In the genomic region with DNA sequence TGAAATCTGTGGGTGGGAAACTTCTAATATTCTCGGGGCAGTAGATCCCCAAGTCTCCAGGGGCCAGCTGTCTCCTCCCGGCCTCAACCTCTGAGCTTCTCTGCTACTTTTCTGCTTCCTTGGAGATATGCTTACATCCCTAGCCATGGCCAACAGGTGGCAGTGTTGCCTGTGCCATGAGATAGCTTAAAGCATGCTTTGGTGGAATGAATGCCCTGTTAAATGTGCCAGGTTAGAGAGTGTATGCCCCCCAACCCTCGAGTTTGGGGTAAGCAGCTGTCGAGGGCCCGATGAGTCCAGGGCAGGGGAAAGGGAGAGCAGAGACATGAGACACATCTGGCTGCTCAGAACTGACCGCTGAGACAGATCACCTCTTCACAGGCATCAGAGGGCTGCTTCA, we compare ENCODE assay signal across 9 mouse cellular contexts. TPM values are rescaled to one million over a fixed set of nuclear protein-coding genes. Genes with fewer than 3 reads are reported as not detected.
DNase-seq lines count a peak whose midpoint lies in the region; ATAC-seq lines count a peak whose summit lies in the region.
"Had no signal": no experiment of that assay in that cellular context is flagged by ENCODE, and none has a peak within 500 bp of the region (broad histone marks: within the 10 kb centered on the region; RNA-seq: fewer than 3 reads in every experiment).

No protein-coding gene starts in this region.

- no peaks in the 10 kb centered on the region; the same call in 1 of the 2 replicates for H3K4me1 ChIP-seq in embryonic facial prominence, embryonic 11.5 days (ENCODE audit: control insufficient read depth, insufficient read depth, low read length)
- no peaks in the 10 kb centered on the region for H3K4me1 ChIP-seq in liver, embryonic 13.5 days (replicated peaks)
- peaks cover 12% of the 10 kb centered on the region for H3K4me1 ChIP-seq in neural tube, embryonic 11.5 days (ENCODE audit: control insufficient read depth, insufficient read depth, low read length)
- H3K4me1 ChIP-seq in stomach, embryonic 15.5 days, result no peaks in the 10 kb centered on the region

- H3K36me3 ChIP-seq in embryonic facial prominence, embryonic 11.5 days (replicated peaks; ENCODE audit: control insufficient read depth, insufficient read depth, low read depth, low read length), result peaks cover 22% of the 10 kb centered on the region
- peaks cover 43% of the 10 kb centered on the region for H3K36me3 ChIP-seq in liver, embryonic 13.5 days
- peaks cover 14% of the 10 kb centered on the region for H3K36me3 ChIP-seq in neural tube, embryonic 11.5 days (ENCODE audit: control insufficient read depth, insufficient read depth, low read length)
- H3K36me3 ChIP-seq in stomach, embryonic 15.5 days, result peaks cover 29% of the 10 kb centered on the region

- no peak overlapping the region for H3K4me3 ChIP-seq in embryonic facial prominence, embryonic 11.5 days (ENCODE audit: low read depth, low read length)
- H3K4me3 ChIP-seq in liver, embryonic 13.5 days (replicated peaks), result no peak overlapping the region
- H3K4me3 ChIP-seq in neural tube, embryonic 11.5 days (ENCODE audit: low read depth, low read length), result no peak overlapping the region
- H3K4me3 ChIP-seq in stomach, embryonic 15.5 days (replicated peaks), result no peak overlapping the region
- H3K4me3 ChIP-seq: erythroblast, embryonic 14.5 days had no signal

- H3K9ac ChIP-seq in embryonic facial prominence, embryonic 11.5 days (replicated peaks; ENCODE audit: low read length), result no peak overlapping the region
- H3K9ac ChIP-seq in liver, embryonic 13.5 days, result no peak overlapping the region
- no peak overlapping the region for H3K9ac ChIP-seq in neural tube, embryonic 11.5 days (ENCODE audit: low read length)
- H3K9ac ChIP-seq in stomach, embryonic 15.5 days, result no peak overlapping the region

- no peak overlapping the region for H3K4me2 ChIP-seq in embryonic facial prominence, embryonic 11.5 days (ENCODE audit: low read depth, low read length)
- no peak overlapping the region for H3K4me2 ChIP-seq in liver, embryonic 13.5 days
- no peak overlapping the region for H3K4me2 ChIP-seq in neural tube, embryonic 11.5 days (ENCODE audit: low read depth)
- no peak overlapping the region for H3K4me2 ChIP-seq in stomach, embryonic 15.5 days

- H3K27me3 ChIP-seq in embryonic facial prominence, embryonic 11.5 days (ENCODE audit: control insufficient read depth, insufficient read depth, low read length), result no peaks in the 10 kb centered on the region
- no peaks in the 10 kb centered on the region for H3K27me3 ChIP-seq in liver, embryonic 13.5 days
- no peaks in the 10 kb centered on the region for H3K27me3 ChIP-seq in neural tube, embryonic 11.5 days (ENCODE audit: control insufficient read depth, insufficient read depth, low read length)
- no peaks in the 10 kb centered on the region for H3K27me3 ChIP-seq in stomach, embryonic 15.5 days (replicated peaks)

- WGBS in embryonic facial prominence, embryonic 11.5 days, result 12% methylated on average over 6 of the region's 6 CpGs
- WGBS in liver, embryonic 13.5 days (ENCODE audit: insufficient replicate concordance), result 8% methylated on average over 6 of the region's 6 CpGs
- 14% methylated on average over 6 of the region's 6 CpGs for WGBS in neural tube, embryonic 11.5 days
- WGBS in stomach, embryonic 15.5 days, result 10% methylated on average over 6 of the region's 6 CpGs

- no peaks in the 10 kb centered on the region; the same call in 1 of the 2 replicates for H3K9me3 ChIP-seq in embryonic facial prominence, embryonic 11.5 days (replicated peaks; ENCODE audit: control insufficient read depth, low read length)
- peaks cover 11% of the 10 kb centered on the region for H3K9me3 ChIP-seq in liver, embryonic 13.5 days (replicated peaks)
- H3K9me3 ChIP-seq in neural tube, embryonic 11.5 days (ENCODE audit: control insufficient read depth, low read length), result peaks cover 2% of the 10 kb centered on the region; the same call in 1 of the 2 replicates
- H3K9me3 ChIP-seq in stomach, embryonic 15.5 days, result no peaks in the 10 kb centered on the region

- no peak overlapping the region for H3K27ac ChIP-seq in embryonic facial prominence, embryonic 11.5 days (replicated peaks; ENCODE audit: low read depth, low read length)
- no peak overlapping the region for H3K27ac ChIP-seq in liver, embryonic 13.5 days
- H3K27ac ChIP-seq in neural tube, embryonic 11.5 days (ENCODE audit: low read depth, low read length), result no peak overlapping the region
- H3K27ac ChIP-seq in stomach, embryonic 15.5 days, result no peak overlapping the region

- 0 out of 2 replicates have a peak, but pooled peaks have one; percentile 4 for ATAC-seq in embryonic facial prominence, embryonic 11.5 days (replicated peaks; ENCODE audit: insufficient number of reproducible peaks, low FRiP score, low TSS enrichment, low read depth)
- peak; percentile 42 for ATAC-seq in liver, embryonic 13.5 days (ENCODE audit: low read depth)
- no peak for ATAC-seq in neural tube, embryonic 11.5 days (ENCODE audit: insufficient read depth, low FRiP score, low TSS enrichment)
- peak; percentile 42; the same call in 1 of the 2 replicates for ATAC-seq in stomach, embryonic 15.5 days (ENCODE audit: insufficient read depth, low FRiP score, low read depth)

- peak; percentile 75 for DNase-seq in B cell, adult 2 months
- peak; percentile 70 to 78 for DNase-seq in adrenal gland, adult 18-20 months (ENCODE audit: low spot score in 2 of 2)
- DNase-seq in embryonic facial prominence, embryonic 11.5 days (ENCODE audit: low spot score), result peak; percentile 86
- peak; percentile 57 for DNase-seq in heart, adult 8-10 months (ENCODE audit: low spot score)
- peak; percentile 82 for DNase-seq in kidney, postnatal 14 days
- peak; percentile 54 for DNase-seq in liver, embryonic 13.5 days
- peak; percentile 79 for DNase-seq in neural tube, embryonic 11.5 days (ENCODE audit: low spot score)

RNA-seq across cellular contexts. Expression of a gene that starts 18.4 kb away (rescaled TPM):
- total RNA-seq in adrenal gland, adult 18-20 months (2021), result 1 to 10 TPM; 1.9 to 2.4 TPM
- polyA plus RNA-seq in embryonic facial prominence, embryonic 11.5 days (2014; fragmentation: Nextera tagmentation; extraction: Ambion mirVana), result 0.17 TPM in 1 of 2 replicates, not detected in the other
- total RNA-seq in heart, adult 8-10 months (2022), result under 1 TPM in 2 of 4 experiments, not detected in 2; 0.22 to 0.35 TPM
- not detected in 2 replicates for polyA plus RNA-seq in liver, embryonic 13.5 days (2015; fragmentation: Nextera tagmentation; extraction: Ambion mirVana)
- 0.43 TPM in 1 of 2 replicates, not detected in the other for polyA plus RNA-seq in neural tube, embryonic 11.5 days (2014; fragmentation: Nextera tagmentation; extraction: Ambion mirVana)
- 0.32 and 0.46 TPM in 2 replicates for polyA plus RNA-seq in stomach, embryonic 15.5 days (2015; fragmentation: Nextera tagmentation; extraction: Ambion mirVana)
- polyA plus RNA-seq: erythroblast, embryonic 14.5 days had no signal

RNA-seq across cellular contexts. Expression of a gene that starts 18.5 kb away (rescaled TPM):
- 10 to 100 TPM; 38.6 to 66.8 TPM for total RNA-seq in adrenal gland, adult 18-20 months (2021)
- 9.3 and 10.6 TPM in 2 replicates for polyA plus RNA-seq in embryonic facial prominence, embryonic 11.5 days (2014; fragmentation: Nextera tagmentation; extraction: Ambion mirVana)
- total RNA-seq in heart, adult 8-10 months (2022), result 10 to 100 TPM; 22.3 to 37.6 (median 30.1) TPM
- polyA plus RNA-seq in liver, embryonic 13.5 days (2015; fragmentation: Nextera tagmentation; extraction: Ambion mirVana), result 3.5 and 3.6 TPM in 2 replicates
- polyA plus RNA-seq in neural tube, embryonic 11.5 days (2014; fragmentation: Nextera tagmentation; extraction: Ambion mirVana), result 6.8 and 6.9 TPM in 2 replicates
- 13.2 and 13.5 TPM in 2 replicates for polyA plus RNA-seq in stomach, embryonic 15.5 days (2015; fragmentation: Nextera tagmentation; extraction: Ambion mirVana)
